Mouse (Mus musculus) megakaryocyte, embryonic 14.5 days (primary cell): ENCODE data around the gene Jag2. TPM values are rescaled to one million over a fixed set of nuclear protein-coding genes. Genes with fewer than 3 reads are reported as not detected.

Experiments used
- H3K27me3 ChIP-seq: replicated peaks from 2 replicates; pipeline ENCODE3; 2012; ENCODE audit warnings: inconsistent platforms
- H3K36me3 ChIP-seq: replicated peaks from 2 replicates; pipeline ENCODE3; 2012; ENCODE audit warnings: low read length, inconsistent platforms, mixed read lengths
- H3K4me1 ChIP-seq: 2 replicates; pipeline ENCODE4 v1.6.1; 2012; ENCODE audit warnings: inconsistent platforms
- H3K4me3 ChIP-seq: replicated peaks from 2 replicates; pipeline ENCODE3; 2012; ENCODE audit warnings: moderate library complexity, mild to moderate bottlenecking, inconsistent platforms
- H3K9me3 ChIP-seq: 2 replicates; pipeline ENCODE4 v1.6.1; 2012; ENCODE audit warnings: inconsistent platforms
- FLI1 ChIP-seq: IDR thresholded peaks from 2 replicates; pipeline ENCODE4 v1.6.1; 2012; ENCODE audit warnings: low read length, inconsistent platforms, mixed read lengths
- GATA1 ChIP-seq: IDR thresholded peaks from 3 replicates; pipeline ENCODE4 v1.6.1; 2012; ENCODE audit warnings: mixed read lengths, low read length, inconsistent platforms, borderline replicate concordance
- polyA plus RNA-seq: library from polyadenylated mRNA; stranded (reverse); fragments of >175 nt; gene quantifications from 2 replicates; pipeline ENCODE4 v1.2.3, GENCODE M21; 2012; ENCODE audit warnings: low replicate concordance; ENCODE audit not compliant: insufficient read depth

Gene Jag2
- polyA plus RNA-seq, 1 experiment, result 4.8 TPM

DNA sequence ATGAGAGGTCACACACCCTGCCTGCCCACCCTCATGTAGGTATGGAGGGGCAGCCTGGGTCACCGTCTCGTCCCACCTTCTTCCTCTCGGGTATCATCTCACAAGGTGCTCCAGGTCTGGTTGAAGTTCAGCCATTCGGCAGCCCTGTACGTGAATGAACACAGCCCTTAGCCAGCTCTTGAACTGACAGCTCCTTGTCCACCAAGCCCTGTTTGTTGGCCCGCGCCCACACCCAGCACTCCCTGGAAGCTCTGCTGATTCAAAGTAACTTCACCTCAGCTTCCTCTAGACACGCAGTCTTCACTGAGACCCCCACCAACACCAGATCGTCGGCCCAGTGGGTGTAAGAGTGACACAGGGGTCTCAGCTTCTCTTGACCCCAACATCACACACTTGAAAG is 56.6 kb downstream of the Jag2 start:
- H3K4me1 ChIP-seq, result peaks cover 81% of the 10 kb centered on the region
- H3K36me3 ChIP-seq, result no peaks in the 10 kb centered on the region
- TF ChIP-seq FLI1 (no peak), GATA1 (no peak)
- no peaks in the 10 kb centered on the region for H3K9me3 ChIP-seq
- peak overlapping the region; percentile 51 for H3K4me3 ChIP-seq
- peaks cover 79% of the 10 kb centered on the region for H3K27me3 ChIP-seq

- no peak overlapping the region for H3K4me3 ChIP-seq
These were observed 58.3 kb downstream of the Jag2 start for GRCm38 (mm10) chr12:112871272-112871671.

GRCm38 (mm10) chr12:112870775-112871174 is 58.8 kb downstream of the Jag2 start:
- peak overlapping the region; percentile 69 for H3K4me3 ChIP-seq
- no peaks in the 10 kb centered on the region for H3K9me3 ChIP-seq
- peaks cover 71% of the 10 kb centered on the region for H3K27me3 ChIP-seq
- H3K36me3 ChIP-seq, result no peaks in the 10 kb centered on the region
- H3K4me1 ChIP-seq, result peaks cover 60% of the 10 kb centered on the region
- TF ChIP-seq FLI1 (no peak), GATA1 (no peak)

More at GRCm38 (mm10) chr12:112871272-112871671, 58.3 kb downstream of the Jag2 start:
- Histone ChIP-seq H3K9me3 (no peaks in the 10 kb centered on the region), H3K36me3 (no peaks in the 10 kb centered on the region), H3K4me1 (peaks cover 65% of the 10 kb centered on the region), H3K27me3 (peaks cover 71% of the 10 kb centered on the region)
- TF ChIP-seq FLI1, result no peak
- TF ChIP-seq GATA1, result no peak

DNA sequence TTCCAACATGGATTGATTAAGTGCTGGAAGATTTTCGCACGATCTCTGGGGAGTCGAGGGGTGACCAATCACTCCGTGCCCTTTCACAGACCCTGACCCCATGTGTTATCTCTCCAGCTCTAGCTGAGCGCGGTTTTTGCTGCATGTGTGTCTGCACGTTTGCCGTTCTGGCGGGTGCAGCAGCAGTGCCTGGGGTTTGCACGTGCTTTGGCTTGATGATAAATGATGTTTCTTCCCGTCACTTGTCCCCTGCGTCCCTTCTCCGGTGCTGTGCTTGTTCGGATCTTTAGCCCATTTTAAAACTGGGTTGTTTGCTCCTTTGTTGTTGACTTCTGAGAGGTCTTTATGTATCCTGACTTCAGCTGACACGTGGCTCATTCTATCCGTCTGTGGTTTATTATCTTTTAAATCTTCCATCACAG is 59.8 kb downstream of the Jag2 start:
- peaks cover 71% of the 10 kb centered on the region for H3K27me3 ChIP-seq
- H3K4me3 ChIP-seq, result no peak overlapping the region
- H3K36me3 ChIP-seq, result no peaks in the 10 kb centered on the region
- TF ChIP-seq GATA1 (no peak), FLI1 (no peak)
- H3K4me1 ChIP-seq, result peaks cover 59% of the 10 kb centered on the region
- H3K9me3 ChIP-seq, result no peaks in the 10 kb centered on the region

- no peaks in the 10 kb centered on the region for H3K36me3 ChIP-seq
- H3K4me3 ChIP-seq, result peak within 1 kb of the TSS; percentile 62
- peaks cover 53% of the 10 kb centered on the region for H3K4me1 ChIP-seq
- H3K9me3 ChIP-seq, result peaks cover 4% of the 10 kb centered on the region; the same call in 1 of the 2 replicates
- H3K27me3 ChIP-seq, result peaks cover 64% of the 10 kb centered on the region
- TF ChIP-seq GATA1 (no peak), FLI1 (no peak)
These were observed 61.1 kb downstream of the Jag2 start, which contains the start of gene Gpr132 for GRCm38 (mm10) chr12:112868178-112869087. Gene Gpr132 (minus strand): TSS chr12:112868228.

DNA sequence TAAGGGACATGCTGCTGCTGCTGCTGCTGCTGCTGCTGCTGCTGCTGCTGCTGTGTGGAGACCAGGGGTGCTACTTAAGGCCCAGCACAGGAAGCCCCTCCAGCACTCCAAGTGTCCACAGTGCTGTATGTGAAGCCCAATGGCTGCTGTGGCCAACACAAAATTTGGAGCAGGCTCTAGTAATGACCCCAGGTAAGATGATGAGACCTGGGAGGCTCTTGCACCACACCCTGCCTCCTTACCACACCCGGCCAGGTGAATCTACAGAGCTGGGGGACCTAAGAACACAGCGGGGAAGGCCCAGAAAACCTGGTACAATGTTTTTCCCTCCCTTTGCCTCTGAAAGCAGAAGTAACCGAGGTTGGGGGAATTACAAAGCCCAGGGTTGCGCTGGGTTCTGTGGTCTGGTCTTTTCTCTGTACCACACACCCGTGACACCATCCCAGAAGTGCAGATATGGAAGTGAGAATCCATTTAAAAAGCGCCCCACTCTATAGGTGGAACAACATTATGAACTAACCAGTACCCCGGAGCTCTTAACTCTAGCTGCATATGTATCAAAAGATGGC is 62.4 kb downstream of the Jag2 start:
- Histone ChIP-seq H3K9me3 (peaks cover 6% of the 10 kb centered on the region; the same call in 1 of the 2 replicates), H3K27me3 (peaks cover 59% of the 10 kb centered on the region), H3K4me1 (peaks cover 46% of the 10 kb centered on the region), H3K36me3 (no peaks in the 10 kb centered on the region), H3K4me3 (no peak overlapping the region)
- TF ChIP-seq GATA1 (no peak), FLI1 (no peak)

- no peak overlapping the region for H3K4me3 ChIP-seq
- no peak for TF ChIP-seq FLI1
- TF ChIP-seq GATA1, result no peak
These were observed 63.0 kb downstream of the Jag2 start for GRCm38 (mm10) chr12:112866467-112867080.

GRCm38 (mm10) chr12:112864804-112865203 is 64.8 kb downstream of the Jag2 start:
- Histone ChIP-seq H3K36me3 (no peaks in the 10 kb centered on the region), H3K4me3 (no peak overlapping the region), H3K27me3 (peaks cover 58% of the 10 kb centered on the region), H3K9me3 (peaks cover 6% of the 10 kb centered on the region; the same call in 1 of the 2 replicates), H3K4me1 (peaks cover 49% of the 10 kb centered on the region)
- TF ChIP-seq FLI1 (no peak), GATA1 (no peak)

More at GRCm38 (mm10) chr12:112866467-112867080, 63.0 kb downstream of the Jag2 start:
- H3K36me3 ChIP-seq, result no peaks in the 10 kb centered on the region
- H3K9me3 ChIP-seq, result peaks cover 6% of the 10 kb centered on the region; the same call in 1 of the 2 replicates
- H3K27me3 ChIP-seq, result peaks cover 60% of the 10 kb centered on the region
- H3K4me1 ChIP-seq, result peaks cover 50% of the 10 kb centered on the region

DNA sequence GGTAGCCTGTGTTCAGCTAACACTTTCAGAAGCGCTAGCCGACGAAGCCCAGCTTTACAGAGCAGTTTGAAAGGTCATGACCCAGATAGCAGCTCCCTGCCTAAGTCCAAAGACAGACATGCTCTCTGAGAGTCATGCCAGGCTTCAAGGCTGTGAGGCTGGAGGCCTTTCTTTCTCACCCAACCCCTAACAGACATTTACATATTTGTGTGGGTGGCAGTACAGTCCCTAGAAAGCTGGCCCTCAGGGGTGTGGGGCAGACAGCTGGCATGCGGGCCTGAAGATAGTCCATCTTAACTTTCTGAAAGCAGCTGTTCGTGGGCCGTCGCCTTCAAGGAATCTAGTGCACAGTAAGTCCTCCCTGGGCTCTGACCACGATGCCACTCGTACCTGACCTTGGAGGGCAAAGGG is 67.7 kb downstream of the Jag2 start:
- Histone ChIP-seq H3K4me3 (no peak overlapping the region), H3K27me3 (peaks cover 60% of the 10 kb centered on the region), H3K36me3 (peaks cover 8% of the 10 kb centered on the region), H3K9me3 (peaks cover 6% of the 10 kb centered on the region; the same call in 1 of the 2 replicates), H3K4me1 (peaks cover 55% of the 10 kb centered on the region)
- no peak for TF ChIP-seq GATA1
- TF ChIP-seq FLI1, result no peak
